Mouse (Mus musculus): ENCODE results near the gene Dclre1a.

The Dclre1a gene

GRCm38 (mm10) chr19:56547456-56548229 lies at the start of gene Dclre1a:
Dclre1a (minus strand) TSS chr19:56548222.
- DNase-seq: peak; percentile 74 to 81

GRCm38 (mm10) chr19:56592472-56592871 lies 44.5 kb upstream of the Dclre1a start:
- DNase-seq: no peak

- DNase-seq: no peak
Measured at GRCm38 (mm10) chr19:56590250-56590649, 42.2 kb upstream of the Dclre1a start.

- DNase-seq: no peak
Measured at GRCm38 (mm10) chr19:56589455-56589854, 41.4 kb upstream of the Dclre1a start.

- no peak for DNase-seq
Measured at GRCm38 (mm10) chr19:56589008-56589407, 41.0 kb upstream of the Dclre1a start.

- DNase-seq: peak; percentile 57 to 70
Measured at GRCm38 (mm10) chr19:56588205-56588626, 40.2 kb upstream of the Dclre1a start.

GRCm38 (mm10) chr19:56586320-56586719 lies 38.3 kb upstream of the Dclre1a start:
- DNase-seq: no peak

- DNase-seq: no peak
Measured at GRCm38 (mm10) chr19:56584288-56584687, 36.3 kb upstream of the Dclre1a start.

- DNase-seq: no peak
Measured at GRCm38 (mm10) chr19:56583785-56584184, 35.8 kb upstream of the Dclre1a start.

GRCm38 (mm10) chr19:56581981-56582380 lies 34.0 kb upstream of the Dclre1a start:
- DNase-seq: no peak

- DNase-seq: no peak
Measured at GRCm38 (mm10) chr19:56577801-56578200, 29.8 kb upstream of the Dclre1a start.

- no peak for DNase-seq
Measured at GRCm38 (mm10) chr19:56573184-56573583, 25.2 kb upstream of the Dclre1a start.

GRCm38 (mm10) chr19:56571913-56572312 lies 23.9 kb upstream of the Dclre1a start:
- DNase-seq: no peak

- DNase-seq: no peak
Measured at GRCm38 (mm10) chr19:56571234-56571633, 23.2 kb upstream of the Dclre1a start.

GRCm38 (mm10) chr19:56570781-56571180 lies 22.8 kb upstream of the Dclre1a start:
- DNase-seq: no peak

GRCm38 (mm10) chr19:56566940-56567339 lies 18.9 kb upstream of the Dclre1a start:
- no peak for DNase-seq

GRCm38 (mm10) chr19:56566041-56566440 lies 18.0 kb upstream of the Dclre1a start:
- peak in 1 of 2 experiments; percentile 32 for DNase-seq

- DNase-seq: no peak
Measured at GRCm38 (mm10) chr19:56565358-56565757, 17.3 kb upstream of the Dclre1a start.

- DNase-seq: no peak
Measured at GRCm38 (mm10) chr19:56563469-56563868, 15.4 kb upstream of the Dclre1a start.

- DNase-seq: no peak
Measured at GRCm38 (mm10) chr19:56562433-56563138, 14.6 kb upstream of the Dclre1a start.

GRCm38 (mm10) chr19:56555972-56556371 lies 8.0 kb upstream of the Dclre1a start:
- DNase-seq: no peak

GRCm38 (mm10) chr19:56553177-56553576 lies 5.2 kb upstream of the Dclre1a start:
- DNase-seq: no peak

- no peak for DNase-seq
Measured at GRCm38 (mm10) chr19:56549033-56549680, 1.1 kb upstream of the Dclre1a start.

Data from cerebellum, adult 18-20 months (tissue).